ENCODE assay signal across 8 mouse cellular contexts in genomic region chr13:55570286-55570973, GRCm38 (mm10). TPM values are rescaled to one million over a fixed set of nuclear protein-coding genes. Genes with fewer than 3 reads are reported as not detected.
DNase-seq lines count a peak whose midpoint lies in the region; ATAC-seq and TF ChIP-seq lines count a peak whose summit lies in the region.

No protein-coding gene starts in this region.

- no peaks in the 10 kb centered on the region for H3K27me3 ChIP-seq in embryonic facial prominence, embryonic 15.5 days
- no peaks in the 10 kb centered on the region for H3K27me3 ChIP-seq in heart, postnatal 0 days (ENCODE audit: control insufficient read depth, insufficient read depth, low read length)
- H3K27me3 ChIP-seq in megakaryocyte, embryonic 14.5 days (replicated peaks) = no peaks in the 10 kb centered on the region
- H3K27me3 ChIP-seq in stomach, embryonic 16.5 days (ENCODE audit: control insufficient read depth, insufficient read depth, low read length) = no peaks in the 10 kb centered on the region

- peak overlapping the region; percentile 92 for H3K27ac ChIP-seq in embryonic facial prominence, embryonic 15.5 days (replicated peaks)
- peak overlapping the region; percentile 81 for H3K27ac ChIP-seq in heart, postnatal 0 days (ENCODE audit: low read depth)
- H3K27ac ChIP-seq in stomach, embryonic 16.5 days (ENCODE audit: low read length) = peak overlapping the region; percentile 91

- TF ChIP-seq EP300 in heart, postnatal 0 days (IDR thresholded peaks at IDR 0.05; ENCODE audit: low read depth) = no peak

- peak; percentile 46 for DNase-seq in kidney, adult 18-20 months
- no peak for DNase-seq in kidney, adult 11 months
- DNase-seq in adrenal gland, postnatal 36 days = peak; percentile 46 to 66
- no peak for DNase-seq in heart, postnatal 0 days (ENCODE audit: low spot score)
- peak; percentile 30 for DNase-seq in layer of hippocampus, adult 8-10 months (ENCODE audit: low spot score in 2 of 2)

- H3K4me3 ChIP-seq in embryonic facial prominence, embryonic 15.5 days (replicated peaks) = peak overlapping the region; percentile 95
- peak overlapping the region; percentile 88 for H3K4me3 ChIP-seq in heart, postnatal 0 days (ENCODE audit: low read depth, low read length)
- H3K4me3 ChIP-seq in megakaryocyte, embryonic 14.5 days (replicated peaks) = peak overlapping the region; percentile 97
- H3K4me3 ChIP-seq in stomach, embryonic 16.5 days (replicated peaks; ENCODE audit: low read length) = peak overlapping the region; percentile 94

- TF ChIP-seq CTCF in heart, postnatal 0 days (IDR thresholded peaks at IDR 0.05; ENCODE audit: low read depth) = no peak

- H3K9me3 ChIP-seq in embryonic facial prominence, embryonic 15.5 days (replicated peaks) = no peaks in the 10 kb centered on the region
- H3K9me3 ChIP-seq in heart, postnatal 0 days (replicated peaks; ENCODE audit: control insufficient read depth, low read length) = 0 out of 2 replicates have a peak, but pooled peaks cover 4% of the 10 kb centered on the region
- H3K9me3 ChIP-seq in megakaryocyte, embryonic 14.5 days = peaks cover 3% of the 10 kb centered on the region; the same call in 1 of the 2 replicates
- H3K9me3 ChIP-seq in stomach, embryonic 16.5 days (replicated peaks; ENCODE audit: control insufficient read depth, low read length) = no peaks in the 10 kb centered on the region

- WGBS in embryonic facial prominence, embryonic 15.5 days = 0% methylated on average over 46 of the region's 47 CpGs
- WGBS in heart, postnatal 0 days = 0% methylated on average over 31 of the region's 47 CpGs
- under 1% methylated on average over 47 of the region's 47 CpGs for WGBS in stomach, embryonic 16.5 days

- peaks cover 18% of the 10 kb centered on the region for H3K36me3 ChIP-seq in embryonic facial prominence, embryonic 15.5 days
- peaks cover 4% of the 10 kb centered on the region; the same call in 1 of the 2 replicates for H3K36me3 ChIP-seq in heart, postnatal 0 days (replicated peaks; ENCODE audit: control insufficient read depth, insufficient read depth, low read length)
- peaks cover 45% of the 10 kb centered on the region for H3K36me3 ChIP-seq in megakaryocyte, embryonic 14.5 days (replicated peaks; ENCODE audit: low read length)
- no peaks in the 10 kb centered on the region for H3K36me3 ChIP-seq in stomach, embryonic 16.5 days (ENCODE audit: control insufficient read depth, insufficient read depth, low read length)

- H3K9ac ChIP-seq in embryonic facial prominence, embryonic 15.5 days = peak overlapping the region; percentile 91
- peak overlapping the region; percentile 95 for H3K9ac ChIP-seq in heart, postnatal 0 days (replicated peaks; ENCODE audit: low read depth, low read length)
- peak overlapping the region; percentile 95 for H3K9ac ChIP-seq in stomach, embryonic 16.5 days (ENCODE audit: low read length)

- H3K4me2 ChIP-seq in embryonic facial prominence, embryonic 15.5 days (replicated peaks) = peak overlapping the region; percentile 89
- peak overlapping the region; percentile 92 for H3K4me2 ChIP-seq in heart, postnatal 0 days (ENCODE audit: low read depth, low read length)
- H3K4me2 ChIP-seq in stomach, embryonic 16.5 days (ENCODE audit: low read depth, low read length) = peak overlapping the region; percentile 96

- ATAC-seq in embryonic facial prominence, embryonic 15.5 days (ENCODE audit: insufficient number of reproducible peaks, low FRiP score, low TSS enrichment, low read depth) = peak; percentile 70
- ATAC-seq in heart, postnatal 0 days (ENCODE audit: insufficient read depth, low read depth) = peak; percentile 71
- peak; percentile 70 for ATAC-seq in stomach, embryonic 16.5 days (ENCODE audit: insufficient read depth, low FRiP score)

- H3K4me1 ChIP-seq in embryonic facial prominence, embryonic 15.5 days = peaks cover 18% of the 10 kb centered on the region
- H3K4me1 ChIP-seq in heart, postnatal 0 days (ENCODE audit: control insufficient read depth, insufficient read depth) = peaks cover 12% of the 10 kb centered on the region
- H3K4me1 ChIP-seq in megakaryocyte, embryonic 14.5 days = peaks cover 54% of the 10 kb centered on the region
- H3K4me1 ChIP-seq in stomach, embryonic 16.5 days (ENCODE audit: control insufficient read depth, insufficient read depth, low read length) = peaks cover 15% of the 10 kb centered on the region

RNA-seq across cellular contexts. Expression of gene Fam193b, which starts 0.5 kb away (rescaled TPM):
- 10 to 100 TPM; 32.3 to 40.4 TPM for total RNA-seq in adrenal gland, postnatal 36 days (2021)
- polyA plus RNA-seq in embryonic facial prominence, embryonic 15.5 days (2015; fragmentation: Nextera tagmentation; extraction: Ambion mirVana) = 43.4 and 46.0 TPM in 2 replicates
- total RNA-seq in heart, postnatal 0 days (2014; rRNA removed; ENCODE audit: low replicate concordance) = 17.7 and 19.6 TPM in 2 replicates
- 9.5 and 10.3 TPM in 2 replicates for polyA plus RNA-seq in heart, postnatal 0 days (2015; fragmentation: Nextera tagmentation; extraction: Ambion mirVana)
- 100 to 1,000 TPM in 2 of 4 experiments, 10 to 100 TPM in 2; 84.9 to 113 (median 94.5) TPM for total RNA-seq in layer of hippocampus, adult 8-10 months (2022)
- 64.4 and 77.7 TPM in 2 replicates for polyA plus RNA-seq in megakaryocyte, embryonic 14.5 days (2012; ENCODE audit: insufficient read depth, low replicate concordance)
- polyA plus RNA-seq in stomach, embryonic 16.5 days (2015; fragmentation: Nextera tagmentation; extraction: Ambion mirVana) = 26.1 and 30.1 TPM in 2 replicates

RNA-seq across cellular contexts. Expression of gene Tmed9, which starts 3.1 kb away (rescaled TPM):
- 100 to 1,000 TPM; 196 to 197 TPM for total RNA-seq in adrenal gland, postnatal 36 days (2021)
- 163 and 178 TPM in 2 replicates for polyA plus RNA-seq in embryonic facial prominence, embryonic 15.5 days (2015; fragmentation: Nextera tagmentation; extraction: Ambion mirVana)
- 22.0 and 50.3 TPM in 2 replicates for total RNA-seq in heart, postnatal 0 days (2014; rRNA removed; ENCODE audit: low replicate concordance)
- polyA plus RNA-seq in heart, postnatal 0 days (2015; fragmentation: Nextera tagmentation; extraction: Ambion mirVana) = 78.6 and 82.0 TPM in 2 replicates
- total RNA-seq in layer of hippocampus, adult 8-10 months (2022) = 100 to 1,000 TPM; 124 to 139 (median 130) TPM
- 209 and 240 TPM in 2 replicates for polyA plus RNA-seq in megakaryocyte, embryonic 14.5 days (2012; ENCODE audit: insufficient read depth, low replicate concordance)
- 162 and 167 TPM in 2 replicates for polyA plus RNA-seq in stomach, embryonic 16.5 days (2015; fragmentation: Nextera tagmentation; extraction: Ambion mirVana)

RNA-seq across cellular contexts. Expression of gene B4galt7, which starts 29.3 kb away (rescaled TPM):
- total RNA-seq in adrenal gland, postnatal 36 days (2021) = 10 to 100 TPM; 13.4 to 16.6 TPM
- 30.3 and 32.3 TPM in 2 replicates for polyA plus RNA-seq in embryonic facial prominence, embryonic 15.5 days (2015; fragmentation: Nextera tagmentation; extraction: Ambion mirVana)
- 24.5 and 37.6 TPM in 2 replicates for total RNA-seq in heart, postnatal 0 days (2014; rRNA removed; ENCODE audit: low replicate concordance)
- polyA plus RNA-seq in heart, postnatal 0 days (2015; fragmentation: Nextera tagmentation; extraction: Ambion mirVana) = 15.7 and 17.3 TPM in 2 replicates
- 10 to 100 TPM; 21.5 to 28.7 (median 24.8) TPM for total RNA-seq in layer of hippocampus, adult 8-10 months (2022)
- 11.6 and 13.8 TPM in 2 replicates for polyA plus RNA-seq in megakaryocyte, embryonic 14.5 days (2012; ENCODE audit: insufficient read depth, low replicate concordance)
- polyA plus RNA-seq in stomach, embryonic 16.5 days (2015; fragmentation: Nextera tagmentation; extraction: Ambion mirVana) = 20.5 and 24.5 TPM in 2 replicates

RNA-seq across cellular contexts. Expression of gene Ddx41, which starts 34.0 kb away (rescaled TPM):
- total RNA-seq in adrenal gland, postnatal 36 days (2021) = 10 to 100 TPM; 47.3 to 51.7 TPM
- polyA plus RNA-seq in embryonic facial prominence, embryonic 15.5 days (2015; fragmentation: Nextera tagmentation; extraction: Ambion mirVana) = 61.4 and 66.2 TPM in 2 replicates
- 25.3 and 30.4 TPM in 2 replicates for total RNA-seq in heart, postnatal 0 days (2014; rRNA removed; ENCODE audit: low replicate concordance)
- 16.3 and 17.3 TPM in 2 replicates for polyA plus RNA-seq in heart, postnatal 0 days (2015; fragmentation: Nextera tagmentation; extraction: Ambion mirVana)
- 10 to 100 TPM; 54.4 to 64.1 (median 56.3) TPM for total RNA-seq in layer of hippocampus, adult 8-10 months (2022)
- 49.7 and 52.6 TPM in 2 replicates for polyA plus RNA-seq in megakaryocyte, embryonic 14.5 days (2012; ENCODE audit: insufficient read depth, low replicate concordance)
- 52.5 and 53.4 TPM in 2 replicates for polyA plus RNA-seq in stomach, embryonic 16.5 days (2015; fragmentation: Nextera tagmentation; extraction: Ambion mirVana)

RNA-seq across cellular contexts. Expression of gene Dok3, which starts 41.3 kb away (rescaled TPM):
- total RNA-seq in adrenal gland, postnatal 36 days (2021) = 1 to 10 TPM; 2.3 to 4.6 TPM
- polyA plus RNA-seq in embryonic facial prominence, embryonic 15.5 days (2015; fragmentation: Nextera tagmentation; extraction: Ambion mirVana) = 5.5 and 6.3 TPM in 2 replicates
- 2.7 and 2.8 TPM in 2 replicates for total RNA-seq in heart, postnatal 0 days (2014; rRNA removed; ENCODE audit: low replicate concordance)
- polyA plus RNA-seq in heart, postnatal 0 days (2015; fragmentation: Nextera tagmentation; extraction: Ambion mirVana) = 0.95 and 1.4 TPM in 2 replicates
- total RNA-seq in layer of hippocampus, adult 8-10 months (2022) = 10 to 100 TPM in 2 of 4 experiments, 1 to 10 TPM in 2; 6.4 to 20.4 (median 12.1) TPM
- polyA plus RNA-seq in megakaryocyte, embryonic 14.5 days (2012; ENCODE audit: insufficient read depth, low replicate concordance) = 35.5 and 98.6 TPM in 2 replicates
- 4.7 and 4.9 TPM in 2 replicates for polyA plus RNA-seq in stomach, embryonic 16.5 days (2015; fragmentation: Nextera tagmentation; extraction: Ambion mirVana)

Comparison
In these comparisons a context has a peak if more than half of its experiments do, and no peak if none do; other contexts are left out.
1. DNase-seq: peak in kidney, adult 18-20 months (single experiment), adrenal gland, postnatal 36 days (2 of 2) and layer of hippocampus, adult 8-10 months (2 of 2); none in kidney, adult 11 months (single experiment) and heart, postnatal 0 days (single experiment).
2. Peak in every context shown above with its lines, with median percentiles within 50 percentile points of each other: ATAC-seq, H3K27ac ChIP-seq, H3K4me2 ChIP-seq, H3K4me3 ChIP-seq and H3K9ac ChIP-seq.